Mouse (Mus musculus) urinary bladder, postnatal 10 days (tissue): Measurements from ENCODE around the gene March9.

Source experiments
- DNase-seq: peaks from one replicate; pipeline ENCODE4 v3.0.0; 2022; ENCODE audit warnings: low spot score

The March9 gene

DNA sequence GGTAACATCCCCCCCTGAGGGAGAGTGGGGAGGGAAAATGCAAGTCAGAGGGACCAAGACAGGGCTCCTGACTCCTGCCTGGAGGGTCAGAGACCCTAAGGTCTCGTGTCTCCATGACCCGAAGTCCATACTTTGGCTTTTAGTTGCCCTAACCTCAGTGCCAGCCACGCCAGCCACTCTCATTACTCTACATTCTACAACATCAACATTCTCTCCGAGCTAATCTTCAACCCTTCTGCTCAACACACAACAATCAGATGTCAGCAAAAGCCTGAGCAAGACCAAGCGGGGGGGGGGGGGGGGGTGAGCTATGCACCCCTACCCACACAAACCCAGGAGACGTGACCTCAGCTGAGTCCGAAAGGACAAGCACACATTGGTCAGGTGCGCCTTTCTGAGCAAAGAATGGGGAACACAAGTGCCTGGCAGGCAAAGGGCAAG lies 26.7 kb downstream of the March9 start:
- DNase-seq: no peak

- DNase-seq: peak; percentile 86
Observed at GRCm38 (mm10) chr10:127030336-127031296, 29.4 kb downstream of the March9 start, which contains the start of gene Tsfm. Tsfm (minus strand) TSS chr10:127030840.

DNA sequence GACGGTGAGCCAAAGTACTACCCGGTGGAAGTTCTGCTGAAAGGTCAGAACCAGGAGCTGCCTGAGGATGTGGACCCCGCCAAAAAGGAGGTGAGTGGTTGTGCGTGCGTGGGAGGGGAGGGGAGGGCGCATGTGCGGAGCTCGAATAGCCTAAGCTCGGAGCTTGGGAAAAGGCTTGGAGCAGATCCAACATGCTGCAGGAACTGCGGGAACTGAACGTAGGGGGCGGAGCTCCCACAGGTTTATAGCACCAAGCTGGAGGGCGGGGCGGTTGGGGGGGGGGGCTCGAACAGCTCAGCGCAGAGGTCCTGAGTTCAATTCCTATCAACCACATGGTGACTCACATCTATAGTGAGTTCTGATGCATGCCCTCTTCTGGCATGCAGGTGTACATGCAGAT lies 41.6 kb downstream of the March9 start:
- DNase-seq: no peak

DNA sequence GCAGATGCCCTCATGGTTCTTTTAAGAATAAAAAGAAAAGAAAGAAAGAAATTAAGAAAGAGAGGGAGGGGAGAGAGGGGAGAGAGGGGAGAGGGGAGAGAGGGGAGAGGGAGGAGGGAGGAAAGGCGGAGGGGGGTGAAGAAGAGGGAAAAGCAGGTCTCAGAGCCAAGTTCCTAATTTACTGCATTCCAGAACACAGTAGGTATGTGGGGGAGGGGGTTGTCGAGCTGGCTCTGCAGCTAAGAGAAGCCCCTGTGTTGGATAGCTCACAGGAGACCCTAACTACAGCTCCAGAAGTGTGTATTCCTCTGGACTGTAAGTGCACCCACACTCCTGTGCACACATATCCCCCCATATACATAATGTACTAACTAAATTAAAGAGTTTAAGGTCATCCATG lies 42.9 kb downstream of the March9 start:
- DNase-seq: no peak

DNA sequence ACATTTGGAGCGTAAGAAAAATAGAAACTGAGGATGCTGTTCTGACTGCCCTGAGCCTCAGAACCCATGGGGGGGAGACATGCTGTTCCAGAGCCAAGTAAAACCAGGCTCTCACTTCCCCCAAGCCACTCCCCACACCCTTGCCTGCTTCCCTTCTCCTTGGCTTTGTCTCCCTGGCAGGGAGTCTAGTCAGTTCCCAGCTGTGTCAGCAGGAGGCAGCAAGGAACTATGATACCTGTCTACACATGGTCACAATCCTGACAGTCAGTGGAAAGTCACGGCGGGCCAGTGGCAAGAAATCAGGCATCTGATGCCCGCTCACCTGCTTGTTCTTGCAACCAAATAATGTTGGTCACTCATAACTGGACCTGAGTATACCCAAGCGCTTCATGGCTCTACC lies 43.5 kb downstream of the March9 start:
- DNase-seq: no peak
